Mouse (Mus musculus) forebrain, embryonic 14.5 days (tissue): ENCODE data around the gene Luzp1. TPM values are rescaled to one million over a fixed set of nuclear protein-coding genes. Genes with fewer than 3 reads are reported as not detected.
A peak's percentile ranks its signal among the peaks of the same experiment; 100 is the strongest.

Experiments
- ATAC-seq: fragments of 200-750 bp; cut with Nextera tagmentation; 2 replicates; pipeline ENCODE4 v1.8.0; 2017; ENCODE audit warnings: mild to moderate bottlenecking, moderate library complexity
- DNase-seq: peaks from one replicate; pipeline ENCODE4 v3.0.0-alpha.2; 2015; ENCODE audit warnings: low spot score
- H3K27ac ChIP-seq: fragments of 300-500 bp; sonication (generic); 2 replicates; pipeline ENCODE4 v1.5.1; 2014; ENCODE audit warnings: low read depth, mild to moderate bottlenecking, control low read depth, low read length, moderate library complexity
- H3K27me3 ChIP-seq: fragments of 300-500 bp; sonication (generic); replicated peaks from 2 replicates; pipeline ENCODE4 v1.6.1; 2014; ENCODE audit warnings: low read length, control low read depth, mixed read lengths; ENCODE audit not compliant: control insufficient read depth, insufficient read depth
- H3K36me3 ChIP-seq: fragments of 300-500 bp; sonication (generic); 2 replicates; pipeline ENCODE4 v1.6.1; 2014; ENCODE audit warnings: low read length, control low read depth; ENCODE audit not compliant: control insufficient read depth, insufficient read depth
- H3K4me1 ChIP-seq: fragments of 300-500 bp; sonication (generic); 2 replicates; pipeline ENCODE4 v1.6.1; 2014; ENCODE audit warnings: antibody characterized with exemption, low read length, control low read depth; ENCODE audit not compliant: control insufficient read depth, insufficient read depth
- H3K4me2 ChIP-seq: fragments of 300-500 bp; sonication (generic); 2 replicates; pipeline ENCODE4 v1.6.1; 2014; ENCODE audit warnings: mild to moderate bottlenecking, control low read depth, low read length
- H3K4me3 ChIP-seq: fragments of 300-500 bp; sonication (generic); 2 replicates; pipeline ENCODE4 v1.5.1; 2014; ENCODE audit warnings: low read depth, low read length, control low read depth
- H3K9ac ChIP-seq: fragments of 300-500 bp; sonication (generic); 2 replicates; pipeline ENCODE4 v1.6.1; 2014; ENCODE audit warnings: mild to moderate bottlenecking, low read length, control low read depth, moderate library complexity
- H3K9me3 ChIP-seq: fragments of 300-500 bp; sonication (generic); replicated peaks from 2 replicates; pipeline ENCODE4 v1.6.1; 2016; ENCODE audit warnings: low read length, control low read depth, mixed read lengths; ENCODE audit not compliant: control insufficient read depth
- WGBS: fragments of 180-500 bp; shearing (Covaris S2); extraction: QIAGEN DNeasy Blood & Tissue Kit; methylation state at CpG from one replicate; pipeline ENCODE4 v1.1.7; 2014; 5-methylcytosine and 5-hydroxymethylcytosine counted together
- polyA plus RNA-seq: library from polyadenylated mRNA; unstranded; fragments of >200 nt; fragmentation: Nextera tagmentation; extraction: Ambion mirVana; gene quantifications from 2 replicates; pipeline ENCODE4 v1.2.1, GENCODE M21; 2014

Luzp1 gene
- polyA plus RNA-seq: 41.7 and 53.3 TPM in 2 replicates

GRCm38 (mm10) chr4:136469371-136469903 is at the start of gene Luzp1:
TSS of gene Luzp1 (plus strand) at chr4:136469761.
- ATAC-seq: peak; percentile 95
- Histone ChIP-seq H3K27me3 (no peaks in the 10 kb centered on the region), H3K36me3 (no peaks in the 10 kb centered on the region), H3K4me1 (peaks cover 14% of the 10 kb centered on the region), H3K4me3 (peak within 1 kb of the TSS; percentile 86), H3K27ac (peak within 1 kb of the TSS; percentile 97), H3K4me2 (peak within 1 kb of the TSS; percentile 73), H3K9ac (peak within 1 kb of the TSS; percentile 88), H3K9me3 (no peaks in the 10 kb centered on the region)
- DNase-seq: peak; percentile 93
- 2% methylated on average over 36 of the region's 36 CpGs for WGBS

GRCm38 (mm10) chr4:136423224-136423623 is 46.3 kb upstream of the Luzp1 start, which contains the start of gene Htr1d:
TSS of gene Htr1d (plus strand) at chr4:136423524.
- ATAC-seq (no peak), DNase-seq (no peak)
- 75% methylated on average over 9 of the region's 9 CpGs for WGBS
- peak within 1 kb of the TSS; percentile 39 for H3K4me3 ChIP-seq
- 0 out of 2 replicates have a peak, but pooled peaks cover 4% of the 10 kb centered on the region for H3K4me1 ChIP-seq
- H3K27me3 ChIP-seq: peaks cover 20% of the 10 kb centered on the region; the same call in 1 of the 2 replicates
- H3K36me3 ChIP-seq: no peaks in the 10 kb centered on the region
- H3K4me2 ChIP-seq: peak within 1 kb of the TSS; percentile 82
- H3K27ac ChIP-seq: no peak within 1 kb of the TSS
- peak within 1 kb of the TSS; percentile 58 for H3K9ac ChIP-seq
- no peaks in the 10 kb centered on the region for H3K9me3 ChIP-seq

DNA sequence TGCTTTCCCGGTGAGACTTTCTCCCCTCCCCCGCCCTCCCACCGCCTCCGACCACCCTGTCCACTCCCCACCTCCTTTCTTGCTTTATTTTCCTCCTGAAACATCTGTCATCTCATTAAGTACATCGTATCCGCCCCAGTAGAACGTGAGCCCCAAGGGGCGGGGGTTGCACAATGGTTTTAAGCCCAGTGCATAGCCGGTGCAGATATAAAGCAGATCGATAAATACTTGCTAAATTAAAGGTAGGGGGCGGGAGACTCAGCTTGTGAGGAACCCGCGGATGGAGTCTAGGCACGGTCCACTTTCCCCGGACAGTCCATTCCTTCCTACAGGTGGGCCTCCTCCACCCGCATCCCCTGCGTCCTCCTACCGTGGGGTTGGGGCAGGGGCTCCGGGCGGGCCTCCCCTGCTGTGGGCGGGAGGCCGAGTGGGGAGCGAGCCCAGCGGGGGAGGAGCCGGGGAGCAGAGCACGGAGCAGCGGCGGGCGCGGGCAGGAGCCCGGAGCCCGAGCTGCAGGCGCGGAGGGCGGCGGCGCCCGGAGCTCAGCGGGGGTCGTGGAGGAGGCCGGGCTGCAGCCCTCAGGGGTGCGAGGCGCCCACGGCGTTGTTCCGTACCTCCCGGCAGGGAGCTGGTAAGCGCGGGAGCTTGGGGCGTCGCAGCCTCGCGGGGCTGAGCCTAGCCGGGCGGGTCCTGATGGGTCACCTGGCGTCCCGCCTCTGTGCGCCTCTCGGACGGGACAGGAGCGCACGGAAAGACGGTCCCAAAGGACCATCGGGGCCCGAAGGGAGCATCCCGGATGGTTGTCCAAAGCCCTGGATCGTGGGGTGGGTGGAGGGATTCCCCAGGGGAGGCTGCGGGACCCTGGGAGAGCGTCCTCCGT is 45.2 kb upstream of the Luzp1 start:
- H3K9ac ChIP-seq: peak overlapping the region; percentile 58
- H3K4me2 ChIP-seq: peak overlapping the region; percentile 82
- H3K9me3 ChIP-seq: no peaks in the 10 kb centered on the region
- H3K27me3 ChIP-seq: peaks cover 20% of the 10 kb centered on the region; the same call in 1 of the 2 replicates
- WGBS: 2% methylated on average over 68 of the region's 70 CpGs
- 0 out of 2 replicates have a peak, but pooled peaks cover 4% of the 10 kb centered on the region for H3K4me1 ChIP-seq
- DNase-seq: peak; percentile 25
- H3K27ac ChIP-seq: no peak overlapping the region
- H3K36me3 ChIP-seq: no peaks in the 10 kb centered on the region
- peak overlapping the region; percentile 39 for H3K4me3 ChIP-seq
- peak; percentile 20; the same call in 1 of the 2 replicates for ATAC-seq

- Histone ChIP-seq H3K4me2 (peak overlapping the region; percentile 82), H3K9me3 (no peaks in the 10 kb centered on the region), H3K27me3 (peaks cover 20% of the 10 kb centered on the region; the same call in 1 of the 2 replicates), H3K27ac (no peak overlapping the region), H3K4me3 (peak overlapping the region; percentile 39), H3K36me3 (no peaks in the 10 kb centered on the region), H3K9ac (peak overlapping the region; percentile 58), H3K4me1 (0 out of 2 replicates have a peak, but pooled peaks cover 4% of the 10 kb centered on the region)
- ATAC-seq (no peak), DNase-seq (peak; percentile 6)
- 2% methylated on average over 15 of the region's 15 CpGs for WGBS
These were observed 44.6 kb upstream of the Luzp1 start for GRCm38 (mm10) chr4:136425000-136425288.

- Histone ChIP-seq H3K27ac (no peak overlapping the region), H3K4me2 (no peak overlapping the region)
- peak; percentile 66; the same call in 1 of the 2 replicates for ATAC-seq
These were observed 38.8 kb upstream of the Luzp1 start for GRCm38 (mm10) chr4:136430609-136431375.

DNA sequence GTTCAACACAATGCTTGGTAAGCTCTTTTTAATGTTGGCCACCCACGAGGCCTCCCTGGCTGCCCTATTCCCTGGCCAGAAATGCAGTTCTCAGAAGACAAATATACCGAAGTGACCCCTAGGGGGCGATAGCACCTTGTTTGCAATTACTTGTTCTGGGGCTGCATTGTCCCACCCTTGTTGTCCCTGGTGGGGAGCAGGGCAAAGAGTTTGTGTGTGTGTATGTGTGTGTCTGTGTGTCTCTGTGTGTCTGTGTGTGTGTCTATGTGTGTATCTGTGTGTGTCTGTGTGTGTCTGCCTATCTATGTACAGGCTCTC is 38.2 kb upstream of the Luzp1 start:
- no peaks in the 10 kb centered on the region for H3K9me3 ChIP-seq
- no peak overlapping the region for H3K9ac ChIP-seq
- H3K27me3 ChIP-seq: no peaks in the 10 kb centered on the region
- 0 out of 2 replicates have a peak, but pooled peaks cover 2% of the 10 kb centered on the region for H3K4me1 ChIP-seq
- H3K4me2 ChIP-seq: no peak overlapping the region
- peak; percentile 57; the same call in 1 of the 2 replicates for ATAC-seq
- DNase-seq: peak; percentile 84
- 2% methylated on average over 3 of the region's 3 CpGs for WGBS
- no peaks in the 10 kb centered on the region for H3K36me3 ChIP-seq
- no peak overlapping the region for H3K4me3 ChIP-seq
- no peak overlapping the region for H3K27ac ChIP-seq

More at GRCm38 (mm10) chr4:136430609-136431375, 38.8 kb upstream of the Luzp1 start:
- no peaks in the 10 kb centered on the region for H3K36me3 ChIP-seq
- H3K9ac ChIP-seq: no peak overlapping the region
- 18% methylated on average over 11 of the region's 11 CpGs for WGBS
- H3K4me3 ChIP-seq: no peak overlapping the region
- 0 out of 2 replicates have a peak, but pooled peaks cover 2% of the 10 kb centered on the region for H3K4me1 ChIP-seq
- H3K9me3 ChIP-seq: no peaks in the 10 kb centered on the region
- peak; percentile 29 for DNase-seq
- H3K27me3 ChIP-seq: no peaks in the 10 kb centered on the region

GRCm38 (mm10) chr4:136434029-136434428 is 35.5 kb upstream of the Luzp1 start:
- no peak for ATAC-seq
- no peaks in the 10 kb centered on the region for H3K27me3 ChIP-seq
- no peaks in the 10 kb centered on the region for H3K9me3 ChIP-seq
- WGBS: 87% methylated on average over 4 of the region's 4 CpGs
- H3K36me3 ChIP-seq: no peaks in the 10 kb centered on the region
- H3K4me3 ChIP-seq: no peak overlapping the region
- H3K4me2 ChIP-seq: no peak overlapping the region
- DNase-seq: no peak
- H3K27ac ChIP-seq: no peak overlapping the region
- no peak overlapping the region for H3K9ac ChIP-seq
- H3K4me1 ChIP-seq: 0 out of 2 replicates have a peak, but pooled peaks cover 2% of the 10 kb centered on the region

GRCm38 (mm10) chr4:136439106-136439505 is 30.5 kb upstream of the Luzp1 start:
- Histone ChIP-seq H3K4me3 (no peak overlapping the region), H3K27ac (no peak overlapping the region), H3K4me1 (no peaks in the 10 kb centered on the region), H3K36me3 (no peaks in the 10 kb centered on the region), H3K4me2 (no peak overlapping the region), H3K9ac (no peak overlapping the region), H3K27me3 (no peaks in the 10 kb centered on the region), H3K9me3 (no peaks in the 10 kb centered on the region)
- WGBS: 51% methylated on average over 4 of the region's 4 CpGs
- no peak for DNase-seq
- no peak for ATAC-seq
